Mouse (Mus musculus) forebrain, embryonic 10.5 days (tissue): ENCODE data around the gene Cdh5. TPM values are rescaled to one million over a fixed set of nuclear protein-coding genes. Genes with fewer than 3 reads are reported as not detected.
"Not testable (repeated sequence)": the region's sequence is repeated elsewhere in the genome, so short reads cannot be mapped to it uniquely, and the experiment has no call there.

ENCODE experiments used
- DNase-seq: peaks from one replicate; pipeline ENCODE4 v3.0.0-alpha.2; 2017; ENCODE audit warnings: low spot score; ENCODE audit errors: extremely low spot score
- H3K27ac ChIP-seq: fragments of 300-500 bp; sonication (generic); 2 replicates; pipeline ENCODE4 v1.5.1; 2016; ENCODE audit warnings: mild to moderate bottlenecking
- H3K27me3 ChIP-seq: fragments of 300-500 bp; sonication (generic); 2 replicates; pipeline ENCODE4 v1.6.1; 2016; ENCODE audit warnings: mild to moderate bottlenecking; ENCODE audit not compliant: poor library complexity, severe bottlenecking
- H3K36me3 ChIP-seq: fragments of 300-500 bp; sonication (generic); replicated peaks from 2 replicates; pipeline ENCODE4 v1.6.1; 2016; ENCODE audit warnings: mild to moderate bottlenecking, moderate library complexity
- H3K4me1 ChIP-seq: fragments of 300-500 bp; sonication (generic); 2 replicates; pipeline ENCODE4 v1.6.1; 2016
- H3K4me3 ChIP-seq: fragments of 300-500 bp; sonication (generic); 2 replicates; pipeline ENCODE4 v1.5.1; 2016; ENCODE audit warnings: mild to moderate bottlenecking, moderate library complexity
- H3K9me3 ChIP-seq: fragments of 300-500 bp; sonication (generic); 2 replicates; pipeline ENCODE4 v1.6.1; 2016; ENCODE audit warnings: mild to moderate bottlenecking, moderate library complexity
- WGBS: fragments of 180-500 bp; shearing (Covaris S2); methylation state at CpG from one replicate; pipeline ENCODE4 v1.1.7; 2016; 5-methylcytosine and 5-hydroxymethylcytosine counted together
- polyA plus RNA-seq: library from polyadenylated mRNA; unstranded; fragments of >200 nt; fragmentation: Nextera tagmentation; extraction: Ambion mirVana; gene quantifications from 2 replicates; pipeline ENCODE4 v1.2.1, GENCODE M21; 2016

The Cdh5 gene
- polyA plus RNA-seq, 1 experiment from 2014 or later = 12.5 TPM

DNA sequence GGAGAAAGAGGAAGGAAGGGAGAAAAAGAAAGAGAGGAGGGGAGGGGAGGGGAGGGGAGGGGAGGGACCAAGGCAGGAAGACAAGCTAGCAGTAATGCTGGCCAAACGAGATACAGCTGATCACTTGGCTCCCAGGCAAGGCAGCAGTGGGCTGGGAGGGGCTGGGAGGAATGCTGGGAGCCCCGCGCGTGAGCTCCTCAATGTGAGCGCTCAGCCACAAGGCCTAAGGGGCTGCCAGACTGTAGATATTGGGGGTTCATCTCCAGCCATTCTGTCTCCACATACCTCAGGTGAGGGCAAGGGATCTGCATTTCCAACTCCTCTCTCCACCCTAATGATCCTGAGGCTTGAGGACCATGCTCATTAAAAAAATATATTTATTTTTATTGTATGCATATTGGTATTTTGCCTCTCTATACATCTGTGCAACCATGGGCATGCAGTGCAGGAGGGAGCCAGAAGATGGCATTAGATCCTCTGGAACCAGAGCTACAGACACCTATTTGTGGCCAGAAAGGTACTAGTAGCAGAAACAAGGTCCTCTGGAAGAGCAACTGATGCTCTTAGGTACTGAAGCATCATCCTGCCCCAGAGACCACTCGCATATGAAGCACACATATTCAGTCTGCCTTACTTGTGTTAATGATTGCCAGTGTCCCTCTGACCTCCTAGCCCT is 2.6 kb upstream of the Cdh5 start:
- no peak overlapping the region for H3K27ac ChIP-seq
- WGBS = 36% methylated on average over 6 of the region's 6 CpGs
- H3K27me3 ChIP-seq = no peaks in the 10 kb centered on the region
- H3K4me1 ChIP-seq = peaks cover 21% of the 10 kb centered on the region
- no peaks in the 10 kb centered on the region for H3K9me3 ChIP-seq
- H3K36me3 ChIP-seq = no peaks in the 10 kb centered on the region
- H3K4me3 ChIP-seq = no peak overlapping the region
- DNase-seq = no peak

DNA sequence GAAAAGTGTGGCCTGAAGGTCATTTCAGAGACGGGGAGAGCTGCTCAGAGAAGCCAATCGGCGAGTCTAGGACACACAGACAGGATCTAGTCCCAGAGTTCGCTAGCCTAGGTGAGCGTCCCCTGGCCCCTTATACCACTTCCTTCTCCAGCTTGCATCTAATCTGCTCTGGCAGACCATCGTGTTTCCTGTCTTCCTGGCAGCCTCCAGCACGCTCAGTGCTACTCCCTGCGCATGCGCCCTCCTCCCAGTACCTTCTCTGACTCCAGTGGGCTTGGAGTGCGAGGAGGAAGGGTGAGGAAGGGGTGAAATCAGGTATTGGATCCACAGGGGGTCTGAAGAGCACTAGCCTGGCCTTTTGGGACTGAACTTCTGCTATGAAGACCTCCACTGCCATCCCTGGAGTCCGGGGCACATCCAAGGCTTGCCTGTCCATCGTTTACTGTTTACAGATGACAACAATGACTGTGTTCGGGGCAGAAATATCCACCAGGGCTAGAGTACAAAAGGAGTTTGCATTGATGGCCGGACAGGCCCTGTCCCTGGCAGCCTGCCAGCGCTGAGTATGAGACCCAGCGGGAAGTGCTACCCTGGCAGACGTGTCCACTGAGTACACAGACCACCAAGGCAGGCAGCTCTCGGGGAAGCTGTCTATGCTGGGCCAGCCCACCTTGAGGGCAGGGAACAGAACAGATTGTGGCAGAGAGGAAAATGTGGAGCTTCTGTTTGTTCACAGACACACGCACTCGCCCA is 1.9 kb upstream of the Cdh5 start:
- WGBS = 80% methylated on average over 20 of the region's 20 CpGs
- H3K27ac ChIP-seq = 0 out of 2 replicates have a peak overlapping the region, but pooled peaks have one; percentile 35

DNA sequence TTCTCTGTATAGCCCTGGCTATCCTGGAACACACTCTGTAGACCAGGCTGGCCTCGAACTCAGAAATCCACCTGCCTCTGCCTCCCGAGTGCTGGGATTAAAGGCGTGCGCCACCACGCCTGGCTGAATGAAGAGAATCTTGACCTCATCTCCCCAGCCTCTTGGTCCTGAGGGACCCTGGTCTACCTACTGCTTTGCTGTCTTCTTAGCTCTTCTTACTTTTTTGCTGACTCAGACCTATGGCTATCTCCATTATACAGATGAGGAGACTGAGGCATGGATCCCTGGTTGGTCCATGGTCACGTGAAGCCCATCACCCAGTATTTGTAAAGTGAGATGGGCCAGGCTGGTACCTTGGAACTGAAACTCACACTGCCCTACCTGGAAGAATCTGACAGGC is 701 bp upstream of the Cdh5 start:
- H3K36me3 ChIP-seq, H3K27me3 ChIP-seq, H3K27ac ChIP-seq, H3K4me3 ChIP-seq, H3K9me3 ChIP-seq, DNase-seq: not testable (repeated sequence)
- H3K4me1 ChIP-seq = peaks cover 18% of the 10 kb centered on the region
- 95% methylated on average over 6 of the region's 6 CpGs for WGBS

More for the DNA sequence above, 1.9 kb upstream of the Cdh5 start:
- no peak for DNase-seq
- Histone ChIP-seq H3K4me3 (no peak overlapping the region), H3K9me3 (no peaks in the 10 kb centered on the region), H3K4me1 (peaks cover 21% of the 10 kb centered on the region), H3K27me3 (no peaks in the 10 kb centered on the region), H3K36me3 (no peaks in the 10 kb centered on the region)

DNA sequence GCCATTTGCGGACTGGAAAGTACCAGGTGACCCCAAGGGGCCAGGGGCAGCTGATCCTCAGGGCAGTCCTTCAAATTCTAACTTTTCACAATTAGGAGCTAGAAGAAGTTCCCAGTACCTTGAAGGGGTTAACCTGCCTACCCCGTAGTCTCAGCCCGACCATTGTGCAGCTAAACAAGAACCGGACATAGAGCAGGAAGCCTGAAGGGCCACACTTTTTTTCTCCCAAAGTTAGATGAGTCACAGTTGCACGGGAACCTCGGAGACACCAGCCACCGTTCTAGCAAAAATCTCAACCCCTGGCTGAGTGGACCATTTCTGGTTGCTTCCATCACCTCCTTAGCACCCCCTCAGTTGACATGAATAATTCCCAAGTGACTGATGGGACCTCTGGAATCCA is 2.0 kb downstream of the Cdh5 start:
- peaks cover 14% of the 10 kb centered on the region for H3K4me1 ChIP-seq
- 79% methylated on average over 7 of the region's 7 CpGs for WGBS
- H3K27ac ChIP-seq = no peak overlapping the region
- no peaks in the 10 kb centered on the region for H3K36me3 ChIP-seq
- H3K9me3 ChIP-seq = no peaks in the 10 kb centered on the region
- no peak for DNase-seq
- H3K27me3 ChIP-seq = no peaks in the 10 kb centered on the region
- 0 out of 2 replicates have a peak overlapping the region, but pooled peaks have one; percentile 23 for H3K4me3 ChIP-seq

DNA sequence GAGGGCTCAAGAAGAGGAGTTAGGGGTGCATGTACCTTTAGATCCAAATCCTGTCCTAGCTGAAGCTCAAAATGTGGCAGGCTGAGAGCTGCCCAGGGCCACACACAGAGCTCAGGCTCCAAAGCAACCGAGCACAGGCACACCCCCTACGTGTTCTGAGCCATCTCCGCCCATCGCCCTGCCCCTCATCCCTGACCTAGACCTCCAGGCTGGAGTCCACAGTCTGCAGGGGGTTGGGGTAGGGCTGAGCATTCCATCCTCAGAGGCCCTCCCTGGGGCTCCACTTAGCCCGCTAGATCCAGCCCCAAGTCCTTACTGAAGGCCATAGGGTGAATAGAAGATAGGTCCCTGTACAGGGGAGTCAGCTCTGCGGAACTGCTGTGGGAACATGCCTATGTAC is 4.3 kb downstream of the Cdh5 start:
- H3K9me3 ChIP-seq = no peaks in the 10 kb centered on the region
- H3K27me3 ChIP-seq = no peaks in the 10 kb centered on the region
- peaks cover 5% of the 10 kb centered on the region for H3K4me1 ChIP-seq
- WGBS = 64% methylated on average over 6 of the region's 6 CpGs
- no peak for DNase-seq
- H3K4me3 ChIP-seq = no peak overlapping the region
- H3K36me3 ChIP-seq = no peaks in the 10 kb centered on the region
- peak overlapping the region; percentile 20; the same call in 1 of the 2 replicates for H3K27ac ChIP-seq

DNA sequence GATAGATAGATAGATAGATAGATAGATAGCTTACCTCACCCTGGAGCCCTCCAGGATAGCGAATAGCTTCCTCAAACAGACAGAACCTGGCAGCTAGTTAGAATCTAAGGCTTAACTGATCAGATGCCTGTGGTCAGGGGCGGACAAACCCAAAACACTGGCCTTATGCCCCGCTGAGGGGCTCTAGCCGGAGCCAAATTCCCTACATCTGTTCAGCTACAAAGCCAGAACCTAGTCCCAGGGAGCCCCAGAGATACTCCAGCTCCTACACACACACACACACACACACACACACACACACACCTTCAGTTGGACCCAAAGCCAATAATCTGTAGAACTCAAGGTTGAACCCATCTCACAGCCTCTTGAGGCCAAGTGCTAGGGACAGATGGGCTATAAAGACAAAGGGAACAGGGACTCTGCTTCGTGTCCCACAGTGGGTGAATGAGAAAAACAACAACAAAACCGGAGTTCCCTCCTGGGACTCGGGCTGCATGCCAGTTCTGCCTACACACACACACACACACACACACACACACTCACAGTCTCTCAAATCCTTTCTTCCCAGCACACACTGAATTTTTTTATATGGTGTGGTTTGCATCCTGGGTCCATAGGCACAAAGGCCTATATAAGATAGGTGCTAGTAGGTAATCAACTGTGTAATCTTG is 5.0 kb downstream of the Cdh5 start:
- WGBS = 79% methylated on average over 7 of the region's 7 CpGs
- no peaks in the 10 kb centered on the region for H3K9me3 ChIP-seq
- H3K4me3 ChIP-seq = no peak overlapping the region
- no peaks in the 10 kb centered on the region for H3K27me3 ChIP-seq
- no peaks in the 10 kb centered on the region for H3K36me3 ChIP-seq
- no peak overlapping the region for H3K27ac ChIP-seq
- H3K4me1 ChIP-seq = peaks cover 5% of the 10 kb centered on the region
- DNase-seq = no peak

DNA sequence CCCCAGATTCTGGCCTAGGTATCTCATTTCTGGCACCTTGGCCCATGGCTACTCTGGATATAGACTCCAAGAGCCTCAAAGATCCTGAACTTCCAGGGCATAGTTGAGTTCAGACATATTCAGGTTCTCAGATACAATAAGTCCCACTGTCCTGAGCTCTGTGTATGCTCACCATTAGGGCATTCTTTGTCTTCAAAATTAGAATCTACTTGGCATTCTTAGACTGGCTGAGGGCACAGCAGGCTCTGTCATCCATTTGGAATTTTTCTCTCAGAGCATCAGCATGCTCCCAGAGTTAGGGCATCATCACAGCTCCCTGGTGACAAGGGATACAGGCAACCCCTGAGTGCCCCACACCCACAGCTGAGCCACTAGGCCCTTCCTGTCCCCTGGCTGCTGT is 5.7 kb downstream of the Cdh5 start:
- no peak overlapping the region for H3K4me3 ChIP-seq
- H3K27ac ChIP-seq = no peak overlapping the region
- DNase-seq = no peak
- no peaks in the 10 kb centered on the region for H3K36me3 ChIP-seq
- peaks cover 5% of the 10 kb centered on the region for H3K4me1 ChIP-seq
- no peaks in the 10 kb centered on the region for H3K27me3 ChIP-seq
- no peaks in the 10 kb centered on the region for H3K9me3 ChIP-seq

DNA sequence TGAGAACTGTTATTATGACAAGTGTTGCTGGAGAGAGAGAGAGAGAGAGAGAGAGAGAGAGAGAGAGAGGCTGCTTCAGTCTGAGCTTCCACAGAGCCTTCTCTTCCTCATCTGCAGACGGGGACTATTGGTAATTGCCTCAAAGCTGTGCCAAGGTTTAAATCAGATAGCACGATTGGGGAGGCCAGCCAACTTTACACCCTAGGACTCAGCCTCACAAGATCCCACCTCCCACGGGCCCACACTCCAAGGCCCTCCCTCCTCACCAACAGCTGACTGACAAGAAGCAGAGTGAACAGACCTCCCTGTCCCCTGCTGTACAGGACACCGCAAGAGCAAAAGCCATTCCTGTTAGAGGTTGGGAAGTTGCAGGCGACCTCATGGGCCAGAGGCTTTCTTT is 6.6 kb downstream of the Cdh5 start:
- no peaks in the 10 kb centered on the region for H3K36me3 ChIP-seq
- no peak overlapping the region for H3K4me3 ChIP-seq
- H3K9me3 ChIP-seq = no peaks in the 10 kb centered on the region
- no peaks in the 10 kb centered on the region for H3K27me3 ChIP-seq
- no peak for DNase-seq
- H3K4me1 ChIP-seq = peaks cover 5% of the 10 kb centered on the region
- 70% methylated on average over 5 of the region's 5 CpGs for WGBS
- no peak overlapping the region for H3K27ac ChIP-seq

DNA sequence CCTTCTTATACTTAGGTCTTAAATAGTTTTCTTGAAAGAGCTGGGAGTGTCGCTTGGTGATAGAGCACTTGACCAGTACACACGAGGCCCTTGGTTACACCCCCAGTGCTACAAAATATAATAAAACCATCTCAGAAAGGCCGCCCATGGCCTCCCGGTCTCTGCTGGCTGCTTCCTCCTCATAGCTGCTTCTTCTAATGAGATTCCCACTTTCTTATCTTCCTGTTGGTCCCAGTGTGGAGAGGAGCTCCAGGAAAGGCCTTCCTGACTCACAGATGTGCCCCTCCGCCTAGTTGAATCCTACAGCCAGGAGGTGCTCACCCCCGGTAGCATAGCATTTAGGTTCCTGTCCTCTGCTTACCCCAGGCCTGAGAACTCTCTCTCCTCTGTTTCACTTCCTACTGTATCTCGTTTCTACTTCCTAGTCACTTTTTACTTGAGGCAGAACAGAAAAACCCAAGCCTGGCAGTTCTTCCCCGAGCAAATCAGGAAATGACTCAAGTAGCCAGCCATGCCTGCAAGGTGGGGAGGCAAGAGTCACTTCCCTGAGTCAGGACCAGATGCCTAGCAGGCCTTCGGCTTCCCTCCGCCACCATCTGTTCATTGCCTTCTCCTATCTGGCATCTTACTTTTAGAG is 9.2 kb downstream of the Cdh5 start:
- H3K4me1 ChIP-seq = peaks cover 4% of the 10 kb centered on the region
- H3K4me3 ChIP-seq = no peak overlapping the region
- H3K27ac ChIP-seq = no peak overlapping the region
- no peak for DNase-seq
- no peaks in the 10 kb centered on the region for H3K27me3 ChIP-seq
- H3K9me3 ChIP-seq = no peaks in the 10 kb centered on the region
- no peaks in the 10 kb centered on the region for H3K36me3 ChIP-seq
- WGBS = 87% methylated on average over 10 of the region's 10 CpGs

DNA sequence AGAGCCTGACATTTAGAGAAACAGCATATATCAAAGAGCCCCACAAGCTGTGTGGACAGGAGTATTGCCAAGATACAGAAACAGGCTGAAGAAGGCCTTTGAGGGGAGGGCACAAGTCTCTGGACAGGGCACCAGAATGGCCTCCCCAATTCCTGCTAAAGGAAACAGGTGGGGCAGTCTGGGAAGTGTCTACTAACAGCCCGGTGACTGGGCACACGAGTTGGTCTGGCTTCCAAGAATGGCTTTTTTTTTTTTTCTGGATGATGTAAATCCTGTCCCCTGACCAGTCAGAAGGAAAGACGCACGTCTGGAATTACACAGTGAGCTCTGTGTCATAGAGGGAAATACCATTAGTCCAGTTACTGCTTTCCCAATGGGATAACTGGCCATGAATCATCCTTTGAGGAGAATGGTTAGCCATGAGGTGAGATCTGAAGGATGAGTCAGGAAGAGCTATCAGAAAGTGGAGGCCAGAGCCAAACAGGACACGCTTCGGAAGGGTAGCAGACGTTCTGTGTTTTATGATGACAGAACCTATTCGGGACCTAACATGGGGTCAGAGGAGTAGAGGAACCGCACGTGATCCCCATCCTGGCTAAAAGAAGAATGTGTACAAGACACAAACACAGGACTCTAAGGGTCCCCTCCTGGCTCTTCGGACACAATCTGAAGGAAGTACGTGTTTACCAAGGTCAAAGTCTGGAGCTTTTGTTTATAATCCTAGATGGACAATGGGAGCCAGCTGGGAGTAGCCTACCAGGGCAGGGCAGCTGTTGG is 20.4 kb downstream of the Cdh5 start:
- no peak for DNase-seq
- 89% methylated on average over 12 of the region's 12 CpGs for WGBS
- Histone ChIP-seq H3K27me3 (no peaks in the 10 kb centered on the region), H3K27ac (no peak overlapping the region), H3K4me3 (no peak overlapping the region), H3K4me1 (no peaks in the 10 kb centered on the region), H3K36me3 (no peaks in the 10 kb centered on the region), H3K9me3 (no peaks in the 10 kb centered on the region)

DNA sequence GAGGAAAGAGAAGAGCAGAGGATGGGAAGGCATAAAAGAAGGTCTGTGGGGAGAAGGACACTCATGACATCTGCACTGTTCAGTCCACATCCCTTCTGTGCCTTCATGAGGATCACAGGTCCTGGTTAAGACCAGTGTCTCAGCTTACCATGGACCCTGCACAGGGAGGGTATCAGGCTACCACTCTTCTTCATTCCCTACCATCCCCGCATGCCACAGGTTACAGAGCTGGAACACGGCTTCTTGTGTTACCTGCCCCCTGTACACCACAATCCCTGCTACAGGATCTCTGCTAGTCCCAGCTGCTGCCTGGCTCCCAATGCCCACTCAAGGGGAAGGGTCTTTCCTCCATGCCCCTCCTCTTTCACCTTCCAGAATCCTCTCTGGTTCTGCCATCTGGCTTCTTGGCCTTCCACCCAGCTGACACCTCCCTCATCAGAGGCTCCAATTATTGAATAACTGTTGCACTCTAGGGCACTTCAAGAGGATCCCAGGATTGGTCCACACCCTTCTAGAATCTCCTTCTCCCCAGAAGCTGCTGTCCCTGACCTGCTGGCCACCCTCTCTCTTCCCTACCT is 21.7 kb downstream of the Cdh5 start:
- Histone ChIP-seq H3K4me3 (no peak overlapping the region), H3K27ac (no peak overlapping the region), H3K4me1 (no peaks in the 10 kb centered on the region), H3K9me3 (no peaks in the 10 kb centered on the region), H3K27me3 (no peaks in the 10 kb centered on the region), H3K36me3 (no peaks in the 10 kb centered on the region)
- no peak for DNase-seq
- WGBS = 95% methylated on average over 2 of the region's 2 CpGs

DNA sequence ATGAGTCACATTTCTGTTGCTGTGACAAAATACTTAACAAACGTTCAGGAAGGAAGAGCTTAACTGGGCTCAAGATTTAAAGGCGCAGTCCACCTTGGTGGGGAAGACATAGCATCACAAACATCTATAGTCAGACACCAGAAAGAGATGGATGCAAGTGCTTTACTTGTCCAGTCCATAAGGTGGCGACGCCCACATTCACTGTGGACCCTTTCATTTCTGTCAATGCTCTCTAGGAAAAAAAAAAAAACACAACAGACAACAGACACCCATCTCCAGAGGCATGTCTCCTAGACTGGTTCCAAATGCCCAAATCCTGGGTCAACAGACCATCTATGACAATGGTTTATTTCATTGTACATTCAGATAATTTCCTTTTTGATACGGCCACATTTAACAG is 23.1 kb downstream of the Cdh5 start:
- Histone ChIP-seq H3K27me3 (no peaks in the 10 kb centered on the region), H3K9me3 (no peaks in the 10 kb centered on the region), H3K4me3 (no peak overlapping the region), H3K4me1 (no peaks in the 10 kb centered on the region), H3K27ac (no peak overlapping the region), H3K36me3 (no peaks in the 10 kb centered on the region)
- WGBS = 92% methylated on average over 5 of the region's 5 CpGs
- no peak for DNase-seq
